Mouse (Mus musculus) stomach, postnatal 0 days (tissue): ENCODE results near the gene Capn11.

Experiments
- CTCF ChIP-seq: IDR thresholded peaks from 2 replicates; pipeline ENCODE4 v1.5.1; 2016; ENCODE audit warnings: antibody characterized with exemption, low read depth, mild to moderate bottlenecking, moderate library complexity
- EP300 ChIP-seq: optimal IDR thresholded peaks from 2 replicates; pipeline ENCODE3; 2016; ENCODE audit warnings: antibody characterized with exemption

DNA sequence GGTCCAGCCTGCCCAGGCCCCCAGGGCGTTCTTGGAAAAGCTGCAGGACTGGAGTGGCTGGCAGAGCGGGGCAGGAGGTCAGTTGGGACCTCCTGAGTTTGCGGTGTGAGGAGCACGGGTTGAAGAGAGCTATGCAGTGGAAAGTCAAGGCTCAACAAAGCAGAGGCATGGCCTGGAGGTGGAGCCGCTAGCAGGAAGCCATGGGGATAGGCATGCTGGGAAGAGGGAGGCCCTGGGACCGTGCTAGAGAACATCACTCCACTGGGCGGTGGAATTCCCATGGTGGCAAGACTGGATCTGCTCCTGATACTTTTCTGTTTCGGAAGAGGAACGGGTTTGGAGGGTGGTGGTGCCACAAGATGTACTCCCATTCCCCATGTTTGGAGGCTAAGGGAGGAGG lies 37.9 kb upstream of the Capn11 start:
- TF ChIP-seq CTCF (no peak), EP300 (no peak)
